Mouse (Mus musculus) midbrain, embryonic 11.5 days (tissue): Measurements from ENCODE around the gene Eif3k. TPM values are rescaled to one million over a fixed set of nuclear protein-coding genes. Genes with fewer than 3 reads are reported as not detected.

ENCODE experiments used
- ATAC-seq: fragments of 200-750 bp; cut with Nextera tagmentation; 2 replicates; pipeline ENCODE4 v1.8.0; 2017; ENCODE audit warnings: moderate TSS enrichment, moderate library complexity; ENCODE audit not compliant: low FRiP score
- DNase-seq: peaks from one replicate; pipeline ENCODE4 v3.0.0; 2015; ENCODE audit warnings: low spot score; ENCODE audit errors: missing footprints
- H3K27ac ChIP-seq: fragments of 300-500 bp; sonication (generic); 2 replicates; pipeline ENCODE4 v1.5.1; 2014; ENCODE audit warnings: low read depth, low read length
- H3K27me3 ChIP-seq: fragments of 300-500 bp; sonication (generic); 2 replicates; pipeline ENCODE4 v1.6.1; 2014; ENCODE audit warnings: mild to moderate bottlenecking, low read length, moderate library complexity, mixed read lengths; ENCODE audit not compliant: control insufficient read depth, insufficient read depth
- H3K36me3 ChIP-seq: fragments of 300-500 bp; sonication (generic); 2 replicates; pipeline ENCODE4 v1.6.1; 2014; ENCODE audit warnings: mild to moderate bottlenecking, low read length, moderate library complexity, mixed read lengths; ENCODE audit not compliant: control insufficient read depth, insufficient read depth
- H3K4me1 ChIP-seq: fragments of 300-500 bp; sonication (generic); 2 replicates; pipeline ENCODE4 v1.6.1; 2014; ENCODE audit warnings: low read length; ENCODE audit not compliant: control insufficient read depth, insufficient read depth
- H3K4me2 ChIP-seq: fragments of 300-500 bp; sonication (generic); 2 replicates; pipeline ENCODE4 v1.6.1; 2014; ENCODE audit warnings: mild to moderate bottlenecking, moderate library complexity
- H3K4me3 ChIP-seq: fragments of 300-500 bp; sonication (generic); 2 replicates; pipeline ENCODE4 v1.5.1; 2014; ENCODE audit warnings: low read depth, low read length
- H3K9ac ChIP-seq: fragments of 300-500 bp; sonication (generic); 2 replicates; pipeline ENCODE4 v1.6.1; 2014; ENCODE audit warnings: low read length
- H3K9me3 ChIP-seq: fragments of 300-500 bp; sonication (generic); 2 replicates; pipeline ENCODE4 v1.6.1; 2016; ENCODE audit warnings: low read length; ENCODE audit not compliant: control insufficient read depth
- WGBS: fragments of 180-500 bp; shearing (Covaris S2); extraction: QIAGEN DNeasy Blood & Tissue Kit; methylation state at CpG from one replicate; pipeline ENCODE4 v1.1.7; 2014; 5-methylcytosine and 5-hydroxymethylcytosine counted together
- polyA plus RNA-seq: library from polyadenylated mRNA; unstranded; fragments of >200 nt; fragmentation: Nextera tagmentation; extraction: Ambion mirVana; gene quantifications from 2 replicates; pipeline ENCODE4 v1.2.1, GENCODE M21; 2014

Gene Eif3k
- polyA plus RNA-seq, 1 experiment from 2014 or later, result 392 TPM

GRCm38 (mm10) chr7:28930320-28931031 is 51.2 kb downstream of the Eif3k start:
- no peaks in the 10 kb centered on the region for H3K36me3 ChIP-seq
- H3K4me1 ChIP-seq, result no peaks in the 10 kb centered on the region
- DNase-seq, result no peak
- H3K27me3 ChIP-seq, result no peaks in the 10 kb centered on the region
- H3K4me2 ChIP-seq, result no peak overlapping the region
- H3K27ac ChIP-seq, result no peak overlapping the region
- WGBS, result 72% methylated on average over 5 of the region's 5 CpGs
- no peak overlapping the region for H3K9ac ChIP-seq
- no peak overlapping the region for H3K4me3 ChIP-seq
- ATAC-seq, result no peak
- H3K9me3 ChIP-seq, result no peaks in the 10 kb centered on the region

GRCm38 (mm10) chr7:28929381-28929780 is 52.3 kb downstream of the Eif3k start:
- WGBS, result 72% methylated on average over 3 of the region's 3 CpGs
- no peak overlapping the region for H3K4me3 ChIP-seq
- no peak for DNase-seq
- no peak overlapping the region for H3K27ac ChIP-seq
- no peak for ATAC-seq
- no peak overlapping the region for H3K4me2 ChIP-seq
- H3K9ac ChIP-seq, result no peak overlapping the region
- H3K36me3 ChIP-seq, result no peaks in the 10 kb centered on the region
- H3K9me3 ChIP-seq, result no peaks in the 10 kb centered on the region
- H3K27me3 ChIP-seq, result no peaks in the 10 kb centered on the region
- H3K4me1 ChIP-seq, result peaks cover 5% of the 10 kb centered on the region

- Histone ChIP-seq H3K4me1 (peaks cover 16% of the 10 kb centered on the region), H3K9ac (no peak overlapping the region), H3K9me3 (no peaks in the 10 kb centered on the region), H3K27ac (no peak overlapping the region), H3K4me2 (no peak overlapping the region), H3K4me3 (no peak overlapping the region), H3K36me3 (no peaks in the 10 kb centered on the region), H3K27me3 (no peaks in the 10 kb centered on the region)
- 71% methylated on average over 2 of the region's 2 CpGs for WGBS
- DNase-seq (no peak), ATAC-seq (no peak)
These were observed 55.5 kb downstream of the Eif3k start for GRCm38 (mm10) chr7:28926172-28926571.

GRCm38 (mm10) chr7:28925317-28925716 is 56.3 kb downstream of the Eif3k start:
- no peaks in the 10 kb centered on the region for H3K27me3 ChIP-seq
- H3K9ac ChIP-seq, result no peak overlapping the region
- H3K9me3 ChIP-seq, result no peaks in the 10 kb centered on the region
- H3K4me3 ChIP-seq, result no peak overlapping the region
- ATAC-seq (no peak), DNase-seq (no peak)
- no peak overlapping the region for H3K4me2 ChIP-seq
- H3K27ac ChIP-seq, result no peak overlapping the region
- 73% methylated on average over 9 of the region's 9 CpGs for WGBS
- no peaks in the 10 kb centered on the region for H3K36me3 ChIP-seq
- H3K4me1 ChIP-seq, result peaks cover 16% of the 10 kb centered on the region

GRCm38 (mm10) chr7:28924802-28925201 is 56.9 kb downstream of the Eif3k start:
- Histone ChIP-seq H3K27ac (no peak overlapping the region), H3K9ac (no peak overlapping the region), H3K27me3 (no peaks in the 10 kb centered on the region), H3K4me3 (no peak overlapping the region), H3K9me3 (no peaks in the 10 kb centered on the region), H3K4me1 (peaks cover 16% of the 10 kb centered on the region), H3K4me2 (no peak overlapping the region), H3K36me3 (no peaks in the 10 kb centered on the region)
- ATAC-seq, result no peak
- DNase-seq, result no peak
- 92% methylated on average over 3 of the region's 3 CpGs for WGBS

GRCm38 (mm10) chr7:28923865-28924291 is 57.8 kb downstream of the Eif3k start:
- no peak overlapping the region for H3K9ac ChIP-seq

GRCm38 (mm10) chr7:28922606-28923005 is 59.1 kb downstream of the Eif3k start:
- peaks cover 18% of the 10 kb centered on the region for H3K4me1 ChIP-seq
- H3K4me2 ChIP-seq, result no peak overlapping the region
- 85% methylated on average over 4 of the region's 4 CpGs for WGBS
- peaks cover 6% of the 10 kb centered on the region for H3K36me3 ChIP-seq
- H3K4me3 ChIP-seq, result no peak overlapping the region
- H3K27me3 ChIP-seq, result no peaks in the 10 kb centered on the region
- no peaks in the 10 kb centered on the region for H3K9me3 ChIP-seq
- no peak overlapping the region for H3K27ac ChIP-seq
- ATAC-seq (no peak), DNase-seq (no peak)
- H3K9ac ChIP-seq, result no peak overlapping the region

More at GRCm38 (mm10) chr7:28923865-28924291, 57.8 kb downstream of the Eif3k start:
- Histone ChIP-seq H3K36me3 (no peaks in the 10 kb centered on the region; the same call in 1 of the 2 replicates), H3K9me3 (no peaks in the 10 kb centered on the region), H3K27me3 (no peaks in the 10 kb centered on the region), H3K27ac (peak overlapping the region; percentile 45; the same call in 1 of the 2 replicates), H3K4me2 (no peak overlapping the region), H3K4me1 (peaks cover 18% of the 10 kb centered on the region), H3K4me3 (no peak overlapping the region)
- ATAC-seq, result 0 out of 2 replicates have a peak, but pooled peaks have one; percentile 58
- DNase-seq, result no peak
- WGBS, result 40% methylated on average over 4 of the region's 4 CpGs

- H3K4me1 ChIP-seq, result peaks cover 18% of the 10 kb centered on the region
- no peak overlapping the region for H3K4me2 ChIP-seq
- ATAC-seq, result no peak
- H3K36me3 ChIP-seq, result peaks cover 9% of the 10 kb centered on the region
- H3K4me3 ChIP-seq, result no peak overlapping the region
- WGBS, result 92% methylated on average over 8 of the region's 8 CpGs
- no peak for DNase-seq
- H3K27me3 ChIP-seq, result no peaks in the 10 kb centered on the region
- H3K27ac ChIP-seq, result no peak overlapping the region
- no peaks in the 10 kb centered on the region for H3K9me3 ChIP-seq
- H3K9ac ChIP-seq, result no peak overlapping the region
These were observed 59.8 kb downstream of the Eif3k start for GRCm38 (mm10) chr7:28921722-28922465.
